Mouse (Mus musculus) right cerebral cortex, postnatal 4 days (tissue): ENCODE measurements around the gene Ssmem1.

Source experiments
- DNase-seq: peaks from one replicate; pipeline ENCODE4 v3.0.0-alpha.2; 2022

Ssmem1 gene

DNA sequence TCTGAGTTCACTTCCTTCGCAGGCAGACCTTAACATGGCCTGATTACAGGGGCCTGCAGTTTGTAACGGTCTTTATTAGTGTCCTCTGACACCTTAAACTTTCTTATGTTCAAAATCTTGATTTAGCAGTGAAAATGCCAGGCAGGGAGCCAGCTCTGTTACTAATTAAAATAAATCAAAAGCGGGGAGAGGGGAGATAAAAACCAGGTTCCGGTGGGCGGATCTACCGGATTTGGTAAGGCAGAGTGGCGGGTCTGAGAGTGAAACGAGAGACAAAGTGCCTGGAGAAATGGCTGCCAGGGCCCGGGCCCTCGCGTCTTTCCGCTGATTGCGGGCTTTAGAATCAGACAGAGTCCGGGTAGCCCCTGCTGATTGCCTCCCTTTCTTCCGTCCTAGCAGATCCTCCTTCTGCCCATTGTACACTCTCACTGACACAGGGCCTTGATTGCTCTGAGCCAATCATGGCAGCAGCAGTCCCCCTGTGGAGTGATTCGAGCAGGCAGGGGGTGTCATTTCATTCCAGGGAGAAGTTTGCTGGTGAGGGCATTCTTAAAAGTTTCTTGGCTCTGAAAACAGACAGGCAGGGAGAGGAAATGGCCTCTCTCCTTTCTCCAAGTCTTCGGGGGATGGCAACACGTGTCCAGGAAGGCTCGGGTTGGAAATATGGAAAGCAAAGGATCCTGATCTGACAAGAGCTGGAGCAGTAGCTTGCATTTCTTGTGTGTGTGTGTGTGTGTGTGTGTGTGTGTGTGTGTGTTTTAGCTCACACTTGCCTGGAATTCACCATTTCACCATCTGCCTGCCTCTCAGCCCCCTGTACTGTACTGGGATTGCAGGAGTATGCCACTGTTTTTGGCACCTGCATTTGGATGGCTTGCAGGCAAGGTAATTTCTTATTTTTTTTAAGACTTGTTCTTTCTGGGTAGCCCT, 17.2 kb downstream of the Ssmem1 start:
- peak; percentile 27 for DNase-seq

DNA sequence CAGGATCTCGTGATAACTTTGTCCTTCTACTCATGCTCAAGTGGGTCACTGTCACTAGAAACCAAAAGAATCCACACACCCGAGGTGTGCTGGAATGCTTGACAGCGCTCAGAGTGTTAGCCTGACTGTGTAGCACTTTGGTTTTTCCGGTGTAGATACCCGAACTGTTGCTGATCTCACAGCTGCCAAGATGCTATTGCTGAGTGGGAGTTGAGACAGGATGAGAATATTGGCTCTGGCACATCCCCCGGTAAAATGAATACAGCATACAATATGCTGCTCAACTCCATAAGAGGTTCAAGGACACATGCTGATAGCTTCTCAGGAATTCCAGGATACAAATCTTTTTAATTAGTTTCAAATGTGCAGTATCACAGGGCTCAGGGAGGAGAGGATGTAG, 19.2 kb downstream of the Ssmem1 start:
- no peak for DNase-seq

DNA sequence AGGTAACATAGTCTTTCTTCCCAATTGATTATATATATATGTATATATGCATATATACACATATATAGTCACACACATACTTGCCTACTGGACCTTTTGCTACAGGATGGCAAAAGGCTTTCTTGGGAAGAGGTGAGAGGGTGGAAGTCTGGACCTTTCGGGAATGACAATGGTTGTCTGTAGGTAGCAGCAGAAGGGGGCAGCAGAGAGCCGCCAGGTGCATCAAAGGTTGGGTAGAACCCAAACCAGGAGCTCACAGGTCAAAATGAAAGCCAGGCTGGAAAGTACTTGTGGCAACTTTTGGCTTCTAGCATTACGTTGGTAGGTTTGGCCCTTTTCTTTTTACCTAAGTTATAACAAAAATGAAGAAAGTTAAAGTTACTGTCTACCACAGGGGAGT, 25.7 kb downstream of the Ssmem1 start:
- no peak for DNase-seq

DNA sequence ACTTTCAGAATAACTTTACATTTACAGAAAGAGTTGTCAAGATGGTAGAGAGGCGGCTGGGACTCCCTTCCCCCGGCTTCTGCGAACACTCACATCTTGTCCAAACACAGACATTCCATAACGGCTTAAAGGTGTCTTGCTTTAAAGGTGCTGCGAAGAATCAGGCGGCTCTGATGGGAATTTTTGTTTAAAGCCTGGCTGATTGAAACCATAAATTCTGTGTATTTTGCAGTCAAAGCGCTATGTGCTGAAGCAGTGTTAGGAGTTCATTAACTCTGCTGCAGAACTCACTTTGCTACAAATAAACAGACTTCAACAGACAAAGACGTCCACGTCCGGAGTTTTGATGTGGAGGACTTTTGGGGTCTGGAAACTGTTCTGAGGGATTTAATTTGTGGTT, 28.6 kb downstream of the Ssmem1 start:
- DNase-seq = no peak

DNA sequence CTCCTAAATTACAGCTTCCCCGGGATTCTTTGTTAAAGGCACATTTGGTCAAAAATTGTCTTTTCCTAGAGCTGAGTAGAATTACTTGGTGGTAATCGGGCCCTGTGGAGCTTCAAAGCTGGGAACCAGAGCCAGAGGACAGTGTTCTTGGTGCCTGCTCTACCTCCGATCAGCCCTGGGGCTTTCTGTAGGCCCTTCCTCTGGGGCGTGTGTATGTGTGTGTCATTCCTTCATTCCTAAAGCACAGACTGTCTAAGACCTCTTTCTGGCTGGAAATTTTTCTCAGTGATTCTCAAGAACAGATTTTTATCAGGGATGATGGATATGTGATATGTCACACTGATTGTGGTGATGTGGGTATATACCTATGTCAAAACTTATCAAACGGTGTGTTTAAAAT, 29.2 kb downstream of the Ssmem1 start:
- DNase-seq = no peak

DNA sequence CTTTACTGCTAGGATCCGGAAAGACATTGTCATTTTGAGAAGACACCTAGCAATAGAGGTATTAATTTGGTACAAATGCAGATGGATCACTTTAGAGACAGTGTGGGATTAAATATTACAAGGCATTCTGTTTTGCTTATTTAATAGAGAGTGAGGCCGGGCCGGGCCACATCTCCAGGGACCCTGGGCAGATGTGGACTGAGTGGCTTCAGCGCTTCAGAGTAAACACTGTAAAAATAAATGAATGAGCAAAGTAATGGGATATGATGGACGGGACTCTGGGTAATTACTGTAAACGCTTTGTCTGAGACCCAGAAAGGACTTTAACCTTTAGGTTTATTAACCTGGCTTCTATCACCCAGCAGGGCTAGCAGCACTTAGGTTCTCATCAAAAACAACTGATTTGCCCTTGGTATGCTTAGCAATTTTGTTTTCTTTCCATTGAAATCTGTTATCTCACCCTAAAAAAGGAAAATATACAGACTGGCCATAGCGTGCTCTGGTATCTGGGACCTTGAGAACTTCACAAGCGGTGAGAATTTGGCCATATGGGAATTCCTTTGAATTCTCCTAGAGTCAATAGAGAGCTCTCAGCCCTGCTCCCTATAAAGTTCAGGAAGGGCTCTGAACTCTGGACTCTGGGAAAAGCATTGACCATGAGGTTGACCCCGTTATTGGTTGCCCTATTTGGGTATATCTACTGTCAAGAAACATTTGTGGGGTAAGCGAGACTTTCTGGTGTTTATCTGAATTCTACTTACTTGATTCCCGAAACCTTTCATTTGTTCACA, 31.6 kb downstream of the Ssmem1 start, which contains the start of gene Cpa2:
Gene Cpa2, plus strand, starts transcription at position 574 of the 791 bp plus-strand sequence.
- no peak for DNase-seq

DNA sequence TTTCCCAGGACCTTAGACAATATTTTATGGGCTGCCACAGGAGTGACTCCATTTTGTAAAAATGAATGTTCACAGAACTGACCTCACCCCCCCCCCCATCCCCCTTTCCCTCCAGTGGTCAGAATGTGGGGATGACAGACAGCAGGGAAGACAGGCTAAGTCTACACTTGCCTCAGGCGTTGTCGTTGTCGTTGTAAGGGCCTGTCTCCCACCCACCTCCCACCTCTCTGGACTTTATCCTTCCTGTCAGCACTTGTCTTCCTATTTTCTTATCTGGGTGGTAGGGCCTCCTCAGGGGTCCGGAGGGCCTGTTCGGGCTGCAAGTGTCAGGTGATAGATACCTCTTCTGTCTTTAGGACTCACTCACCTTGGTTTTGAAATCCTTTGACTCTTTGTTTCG, 32.6 kb downstream of the Ssmem1 start:
- DNase-seq = no peak

DNA sequence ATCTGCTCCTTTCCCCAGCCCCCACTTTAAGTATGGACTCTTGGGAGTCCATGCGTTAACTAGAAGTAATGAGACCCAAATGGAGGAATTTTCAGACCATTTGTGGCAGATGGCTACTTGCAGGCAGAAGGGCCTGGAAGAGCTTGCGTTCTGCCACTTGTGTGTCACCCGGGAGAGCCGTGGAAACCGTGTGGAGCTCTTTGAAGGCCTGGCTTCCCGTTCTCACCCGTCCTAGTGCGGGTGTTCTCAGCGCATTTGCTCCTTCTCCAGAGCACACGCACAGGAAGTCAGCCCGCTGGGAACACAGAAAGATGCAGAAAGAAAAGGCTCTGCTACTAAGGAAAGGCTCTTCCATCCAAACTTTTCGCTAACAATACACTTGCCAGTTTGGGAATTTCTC, 33.4 kb downstream of the Ssmem1 start:
- DNase-seq = no peak

DNA sequence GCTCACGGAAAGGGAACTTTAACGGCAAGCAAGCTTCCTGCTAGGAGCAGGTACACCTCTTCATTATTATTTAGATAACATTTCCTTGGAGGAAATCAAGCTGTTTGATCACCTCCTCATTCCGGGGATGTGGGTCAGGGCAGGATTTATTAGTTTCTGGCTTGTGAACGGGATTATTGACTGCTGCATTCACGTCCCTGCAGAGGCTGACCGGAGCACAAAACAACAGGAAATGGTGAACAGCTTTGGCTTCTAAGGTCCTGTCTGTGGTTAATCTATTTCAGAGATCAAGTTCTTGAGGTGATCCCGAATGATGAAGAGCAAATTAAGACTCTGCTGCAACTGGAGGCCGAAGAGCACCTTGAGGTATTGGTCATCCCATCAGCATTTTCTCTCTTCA, 34.2 kb downstream of the Ssmem1 start:
- DNase-seq = no peak

DNA sequence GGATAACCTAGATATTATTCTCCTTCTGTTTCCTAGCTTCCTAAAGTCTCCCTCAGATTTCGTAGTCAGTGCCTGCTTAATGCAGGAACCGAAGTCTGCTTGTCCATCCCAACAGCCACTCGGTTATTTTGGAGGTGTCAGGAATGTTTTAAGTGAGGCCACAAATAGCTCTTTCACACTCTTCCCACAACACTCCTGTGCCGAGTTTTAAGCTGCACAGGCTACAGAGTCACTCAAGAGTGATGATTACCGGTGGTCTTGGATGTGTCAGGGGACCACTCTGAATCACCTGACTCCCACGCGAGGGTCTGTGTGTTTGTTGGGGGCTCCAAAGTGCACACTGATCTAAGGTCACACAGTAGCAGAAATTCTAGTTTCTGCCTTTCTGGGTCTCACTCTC, 36.0 kb downstream of the Ssmem1 start:
- DNase-seq = no peak

DNA sequence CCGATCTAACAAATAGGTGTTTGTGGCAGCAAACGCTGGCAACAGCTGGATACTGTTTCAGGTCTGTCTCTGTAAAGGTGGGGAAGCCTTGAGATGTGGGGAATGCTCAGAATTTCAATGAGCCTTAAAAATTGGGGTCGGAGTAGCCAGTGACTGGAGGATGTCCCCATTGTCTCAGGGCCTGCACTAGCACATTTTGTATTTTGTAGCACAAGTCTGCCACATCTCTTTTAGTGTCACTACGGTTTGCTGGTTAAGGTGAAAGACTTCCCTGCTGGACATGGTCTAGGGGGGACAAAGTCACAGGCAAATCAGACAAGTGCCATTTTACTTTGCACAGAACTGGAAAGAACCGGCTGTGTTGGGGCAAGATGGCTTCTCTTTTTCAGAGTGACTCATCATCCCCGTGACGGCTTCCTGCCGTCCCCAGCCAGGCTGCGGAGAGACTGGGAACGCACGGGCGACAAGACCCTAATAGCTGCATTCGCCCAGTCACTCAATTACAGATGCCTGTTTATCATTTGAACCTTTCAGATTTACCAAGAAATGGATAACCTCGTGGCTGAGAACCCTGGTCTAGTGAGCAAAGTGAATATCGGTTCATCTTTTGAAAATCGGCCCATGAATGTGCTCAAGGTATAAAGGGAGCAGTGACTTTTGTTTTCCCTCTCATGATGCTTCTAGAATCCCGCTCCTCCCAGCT, 37.1 kb downstream of the Ssmem1 start:
- peak; percentile 39 for DNase-seq

DNA sequence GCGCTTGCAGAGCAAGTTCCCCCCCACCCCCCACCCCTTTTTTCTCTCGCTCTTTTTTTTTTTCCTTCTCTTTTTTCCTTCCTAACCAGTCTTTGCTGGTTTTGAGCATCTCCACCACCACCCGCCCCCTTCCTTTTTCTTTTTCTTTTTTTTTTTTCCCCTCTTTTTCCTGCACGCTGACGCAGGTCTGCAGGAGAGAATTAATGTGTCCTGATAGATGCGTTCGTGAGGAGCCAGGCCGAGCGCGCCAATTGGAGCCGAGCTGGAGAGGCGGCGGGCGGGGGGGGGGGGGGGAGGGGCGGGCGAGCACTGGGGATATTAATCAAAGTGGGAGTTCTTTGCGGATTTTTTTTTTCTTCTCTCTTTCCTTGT, 37.6 kb downstream of the Ssmem1 start:
- DNase-seq = peak; percentile 43

DNA sequence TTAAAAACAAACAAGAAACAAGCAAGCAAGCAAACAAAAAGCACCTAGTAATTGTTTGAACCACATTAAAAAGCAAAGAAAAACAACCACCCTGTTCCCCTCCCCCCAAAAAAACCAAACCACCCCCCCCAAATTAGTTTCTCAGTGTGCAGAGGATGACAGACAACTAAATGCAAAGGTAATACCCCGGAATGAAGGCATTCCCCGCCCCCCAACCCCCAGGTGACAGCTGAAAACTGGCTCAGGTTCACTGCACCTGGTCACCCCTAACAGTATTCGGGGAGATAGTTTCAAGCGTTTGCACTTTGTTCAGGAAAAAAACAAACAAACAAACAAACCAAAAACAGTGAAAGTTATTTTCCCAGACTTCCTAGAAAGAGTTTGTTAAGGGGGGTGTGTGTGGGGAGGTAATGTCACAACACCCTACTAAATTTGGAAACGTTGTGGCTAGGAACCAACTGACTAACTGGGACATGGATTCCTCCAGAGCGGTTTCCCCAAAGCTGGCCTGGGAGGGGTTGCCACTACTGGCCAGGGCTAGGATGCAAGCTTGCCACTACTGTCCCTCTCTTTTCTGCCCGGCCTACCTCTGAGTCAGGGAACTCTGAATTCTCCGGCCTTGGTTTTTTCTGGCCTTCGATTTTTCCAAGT, 38.1 kb downstream of the Ssmem1 start:
- no peak for DNase-seq

DNA sequence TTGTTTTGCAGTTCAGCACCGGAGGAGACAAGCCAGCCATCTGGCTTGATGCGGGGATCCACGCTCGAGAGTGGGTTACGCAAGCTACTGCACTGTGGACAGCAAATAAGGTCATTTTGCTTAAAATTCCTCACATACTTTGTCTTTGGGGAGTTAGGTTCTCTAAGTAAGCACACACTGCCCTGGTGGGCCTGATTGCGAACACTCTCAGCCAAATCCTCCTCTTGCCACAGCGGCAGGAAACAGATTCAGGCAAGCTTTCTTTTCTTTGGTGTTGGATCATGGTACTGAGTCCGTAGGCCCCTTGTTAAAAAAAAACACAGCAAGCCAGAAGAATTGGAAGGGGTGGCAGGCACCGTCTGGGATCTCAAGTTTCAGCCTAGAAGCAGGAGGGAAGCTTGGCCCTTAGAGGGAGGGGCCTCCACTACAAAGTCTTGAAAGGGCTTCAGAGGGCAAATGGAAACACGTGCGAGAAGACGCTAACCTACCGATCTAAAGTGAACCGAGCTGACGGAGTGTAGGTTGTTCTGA, 39.6 kb downstream of the Ssmem1 start:
- no peak for DNase-seq

DNA sequence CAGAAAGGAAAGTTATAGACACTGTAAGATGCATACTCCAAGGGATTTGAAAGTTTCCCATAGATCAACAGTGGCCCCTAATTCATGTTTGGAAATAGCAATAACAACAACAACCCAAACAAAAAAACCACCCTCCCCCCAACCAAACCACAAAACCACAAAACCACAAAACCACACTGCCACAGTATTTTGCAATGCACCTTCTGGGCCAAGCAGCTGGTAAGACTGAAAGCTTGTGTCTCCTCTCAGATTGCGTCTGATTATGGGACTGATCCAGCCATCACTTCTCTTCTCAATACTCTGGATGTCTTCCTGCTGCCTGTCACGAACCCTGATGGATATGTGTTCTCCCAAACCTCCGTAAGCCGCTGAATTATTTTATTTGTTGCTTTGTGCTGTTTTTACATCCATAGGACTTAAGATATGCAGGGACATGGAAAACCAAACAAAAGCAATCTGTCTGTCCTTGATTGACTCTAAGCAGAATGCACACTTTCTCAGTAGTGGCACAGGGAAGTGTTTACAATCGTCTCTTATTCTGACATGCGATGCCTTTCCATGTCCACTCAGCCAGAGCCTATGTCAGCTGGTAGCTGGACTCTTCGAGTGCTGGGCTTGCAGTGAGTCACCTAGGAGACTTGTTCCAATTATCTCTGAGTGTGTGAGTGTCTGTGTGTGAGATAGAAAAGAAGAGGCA, 41.0 kb downstream of the Ssmem1 start:
- no peak for DNase-seq

DNA sequence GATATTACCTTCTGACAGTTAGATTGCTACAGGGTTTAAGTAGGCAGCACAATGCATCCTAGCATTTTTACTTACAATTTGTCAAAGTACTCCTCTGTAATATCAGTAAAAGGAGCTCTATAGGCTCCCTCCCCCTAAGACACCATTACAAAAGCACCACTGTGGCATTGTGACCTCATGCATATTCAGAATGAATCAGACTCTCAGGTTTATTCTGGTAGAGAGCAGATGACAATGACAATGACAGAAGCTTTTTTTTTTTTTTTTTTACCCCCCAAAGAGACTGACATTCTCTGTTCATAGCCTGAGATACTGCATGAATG, 41.5 kb downstream of the Ssmem1 start:
- no peak for DNase-seq

DNA sequence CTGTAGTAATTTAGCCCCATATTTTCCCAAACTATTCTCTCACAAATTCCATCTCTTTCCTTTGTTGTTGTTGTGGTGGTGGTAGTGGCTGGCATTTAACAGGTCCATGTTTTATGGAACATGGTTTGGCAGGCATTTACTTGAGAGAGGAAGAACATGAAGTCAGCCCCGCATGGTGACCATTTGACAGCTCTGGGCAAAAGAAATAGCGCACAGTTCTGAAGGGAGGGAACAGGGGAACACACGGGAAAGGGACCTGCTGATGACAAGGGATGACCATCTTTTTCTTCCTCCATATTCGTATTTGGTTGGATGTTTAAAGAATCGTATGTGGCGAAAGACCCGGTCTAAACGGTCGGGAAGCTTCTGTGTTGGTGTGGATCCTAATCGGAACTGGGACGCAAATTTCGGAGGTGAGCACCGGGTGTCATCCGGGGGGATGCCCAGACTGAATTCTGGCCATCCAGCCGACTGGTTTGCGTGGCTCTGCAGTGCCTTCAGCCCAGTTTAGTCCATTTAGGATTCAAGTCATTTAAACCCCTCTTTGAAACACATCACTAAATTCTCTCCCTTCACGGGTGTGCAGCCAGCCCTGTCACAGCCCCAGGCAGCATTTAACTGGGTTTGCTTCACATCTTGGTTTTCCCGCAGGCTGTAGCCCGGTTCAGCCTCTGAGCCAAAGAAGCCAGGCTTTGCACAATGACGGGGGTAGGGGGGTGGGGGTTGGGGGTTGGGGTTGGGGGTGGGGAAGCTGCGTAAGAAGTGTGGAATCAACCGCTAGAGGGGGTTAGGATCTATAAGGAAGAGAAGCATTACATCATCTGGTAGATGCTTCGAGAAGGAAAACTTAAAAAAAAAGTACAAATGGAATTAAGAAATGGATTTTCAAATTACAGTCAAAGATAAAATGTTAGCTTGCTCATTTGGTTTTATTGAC, 42.3 kb downstream of the Ssmem1 start:
- DNase-seq = peak; percentile 60

DNA sequence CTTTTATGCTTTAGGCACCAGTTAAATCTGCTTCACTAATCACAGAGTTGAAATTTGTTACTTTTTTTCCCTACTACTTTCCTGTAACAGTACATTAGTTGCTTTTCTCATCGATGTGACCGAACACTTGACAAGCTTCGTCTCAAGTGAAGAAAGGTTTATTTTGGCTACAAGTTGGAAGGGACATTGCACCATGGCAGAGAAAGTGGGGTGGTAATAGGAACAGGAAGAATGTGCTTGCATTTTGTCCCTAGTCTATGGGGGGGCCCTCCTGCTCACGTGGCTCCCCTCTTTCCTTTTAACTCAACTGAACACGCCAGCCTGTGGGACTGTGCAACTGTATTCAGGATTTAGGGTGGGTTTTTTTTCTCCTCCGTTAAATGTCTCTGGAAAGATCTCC, 43.0 kb downstream of the Ssmem1 start:
- DNase-seq = no peak

DNA sequence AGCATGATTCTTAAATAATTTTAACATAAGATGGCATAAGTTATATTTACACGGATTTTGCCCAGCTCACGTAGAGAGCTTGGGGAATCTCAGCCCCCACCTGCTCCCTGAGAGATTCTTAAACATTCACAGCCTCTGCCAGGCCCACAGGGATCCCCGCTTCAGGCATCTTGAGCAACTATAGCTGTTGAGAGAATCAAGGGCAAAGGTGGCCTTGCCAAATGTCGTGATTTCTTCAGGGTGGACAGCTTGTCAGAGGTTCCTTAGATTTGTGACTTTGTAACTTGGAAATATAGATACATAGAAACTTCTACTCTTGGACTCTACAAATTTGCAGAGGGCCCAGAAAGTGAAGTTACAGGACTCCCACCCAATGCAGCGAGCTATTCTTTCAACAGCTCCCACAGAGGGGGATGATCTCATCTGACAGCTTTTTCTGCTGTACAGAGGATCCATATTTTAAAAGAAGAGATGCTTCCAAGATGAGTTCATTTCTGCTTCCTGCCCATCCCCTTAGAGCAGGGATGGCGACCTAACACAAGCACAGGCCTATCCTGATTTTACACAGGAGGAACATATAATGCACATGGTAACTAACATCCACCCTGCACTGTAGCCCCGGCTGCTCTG, 43.8 kb downstream of the Ssmem1 start:
- DNase-seq = no peak

DNA sequence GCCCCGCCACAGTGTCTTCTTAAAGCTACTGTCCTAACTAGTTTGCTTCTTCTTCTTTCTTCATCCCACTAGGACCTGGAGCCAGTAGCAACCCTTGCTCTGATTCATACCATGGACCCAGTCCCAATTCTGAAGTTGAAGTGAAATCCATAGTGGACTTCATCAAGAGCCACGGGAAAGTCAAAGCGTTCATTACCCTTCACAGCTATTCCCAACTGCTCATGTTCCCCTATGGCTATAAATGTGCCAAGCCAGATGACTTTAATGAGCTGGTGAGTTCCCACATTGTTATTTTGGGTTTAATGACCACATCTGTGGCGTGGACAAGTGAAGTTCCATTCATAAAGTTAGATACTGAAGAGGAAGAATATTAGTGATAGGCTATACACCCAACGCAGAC, 44.4 kb downstream of the Ssmem1 start:
- DNase-seq = no peak
